Mouse (Mus musculus): Measurements from ENCODE around the gene Kcnma1. TPM values are rescaled to one million over a fixed set of nuclear protein-coding genes. Genes with fewer than 3 reads are reported as not detected.

Kcnma1 gene
- polyA plus RNA-seq, 1 experiment from 2014 or later, result 0.04 TPM

DNA sequence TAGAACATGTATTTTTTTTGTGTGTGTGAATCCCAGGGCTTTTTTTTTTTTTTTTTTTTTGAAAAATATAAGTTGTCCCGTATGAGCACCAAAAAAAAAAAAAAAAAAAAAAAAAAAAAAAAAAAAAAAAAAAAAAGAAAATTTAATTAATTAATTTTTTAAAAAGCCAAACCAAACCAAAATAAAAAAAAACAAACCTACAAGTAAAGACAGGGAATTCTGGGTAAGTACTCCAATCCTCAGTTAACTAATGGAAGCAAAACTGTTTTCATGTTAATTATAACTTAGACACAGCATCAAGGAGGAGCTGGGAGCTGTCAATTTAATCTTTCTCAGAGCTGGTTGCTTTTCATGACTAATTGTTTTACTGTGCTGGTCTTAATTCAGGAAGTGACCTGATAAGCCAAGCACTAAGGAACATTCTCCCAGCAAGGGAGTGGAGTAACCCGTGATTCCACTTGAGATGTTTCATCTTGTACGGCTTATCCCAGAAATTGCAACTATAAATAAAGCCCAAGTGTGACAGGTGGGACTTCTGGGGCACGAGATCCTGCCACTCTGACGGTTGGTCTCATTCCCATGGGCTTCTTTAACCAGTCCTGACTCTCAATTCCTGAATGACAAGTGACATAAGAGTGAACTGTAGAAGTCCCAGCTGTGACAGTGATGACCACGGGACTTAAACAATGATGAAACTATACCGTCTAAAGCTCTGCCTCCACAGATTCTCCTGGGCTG lies 424.4 kb downstream of the Kcnma1 start:
- ATAC-seq (no peak), DNase-seq (no peak)
- Histone ChIP-seq H3K27me3 (ENCODE audit: insufficient read depth, low read length) (no peaks in the 10 kb centered on the region), H3K9me3 (ENCODE audit: low read length) (no peaks in the 10 kb centered on the region), H3K27ac (ENCODE audit: low read depth) (no peak overlapping the region), H3K4me1 (ENCODE audit: insufficient read depth) (no peaks in the 10 kb centered on the region), H3K9ac (replicated peaks) (no peak overlapping the region), H3K4me2 (ENCODE audit: low read depth, low read length) (no peak overlapping the region), H3K4me3 (ENCODE audit: low read depth, low read length) (no peak overlapping the region), H3K36me3 (replicated peaks; ENCODE audit: insufficient read depth, low read length) (no peaks in the 10 kb centered on the region)
- TF ChIP-seq EP300 (IDR thresholded peaks at IDR 0.05; ENCODE audit: low read depth), result no peak
- WGBS (ENCODE audit: insufficient replicate concordance), result 59% methylated on average over 7 of the region's 7 CpGs

- DNase-seq (no peak), ATAC-seq (no peak)
- Histone ChIP-seq H3K9ac (replicated peaks) (no peak overlapping the region), H3K27ac (ENCODE audit: low read depth) (no peak overlapping the region), H3K9me3 (ENCODE audit: low read length) (no peaks in the 10 kb centered on the region), H3K36me3 (replicated peaks; ENCODE audit: insufficient read depth, low read length) (no peaks in the 10 kb centered on the region), H3K4me2 (ENCODE audit: low read depth, low read length) (no peak overlapping the region), H3K4me1 (ENCODE audit: insufficient read depth) (no peaks in the 10 kb centered on the region), H3K27me3 (ENCODE audit: insufficient read depth, low read length) (no peaks in the 10 kb centered on the region), H3K4me3 (ENCODE audit: low read depth, low read length) (no peak overlapping the region)
- TF ChIP-seq EP300 (IDR thresholded peaks at IDR 0.05; ENCODE audit: low read depth) (no peak), CTCF (IDR thresholded peaks at IDR 0.05; ENCODE audit: low read depth) (no peak)
- WGBS (ENCODE audit: insufficient replicate concordance), result 74% methylated on average over 9 of the region's 9 CpGs
Observed at GRCm38 (mm10) chr14:23587451-23587850, 426.8 kb downstream of the Kcnma1 start.

DNA sequence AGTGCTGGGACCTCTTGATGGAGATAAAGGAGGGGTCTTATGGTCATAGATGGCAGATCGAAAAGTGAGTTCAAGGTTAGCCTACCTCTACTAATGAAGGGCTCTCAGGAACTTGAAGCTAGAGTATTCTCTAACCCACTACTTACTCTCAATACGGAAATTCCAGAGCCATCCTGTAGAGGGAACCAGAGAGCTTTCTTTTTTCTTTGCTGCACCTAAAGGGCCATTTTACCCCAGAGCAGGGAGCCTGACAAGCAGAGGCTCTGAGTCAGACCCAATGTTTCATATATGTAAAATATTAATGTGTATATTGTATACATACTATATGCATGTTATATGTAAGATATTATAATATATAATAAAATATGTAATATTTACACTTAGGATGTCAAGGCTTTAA lies 431.1 kb downstream of the Kcnma1 start:
- DNase-seq, result peak; percentile 19
- WGBS (ENCODE audit: insufficient replicate concordance), result 10% methylated on average over 2 of the region's 2 CpGs
- H3K4me3 ChIP-seq (ENCODE audit: low read depth, low read length), result no peak overlapping the region
- H3K4me1 ChIP-seq (ENCODE audit: insufficient read depth), result no peaks in the 10 kb centered on the region
- no peaks in the 10 kb centered on the region for H3K27me3 ChIP-seq (ENCODE audit: insufficient read depth, low read length)
- no peak for ATAC-seq
- no peaks in the 10 kb centered on the region for H3K36me3 ChIP-seq (replicated peaks; ENCODE audit: insufficient read depth, low read length)
- H3K27ac ChIP-seq (ENCODE audit: low read depth), result no peak overlapping the region
- no peak overlapping the region for H3K4me2 ChIP-seq (ENCODE audit: low read depth, low read length)
- TF ChIP-seq EP300 (IDR thresholded peaks at IDR 0.05; ENCODE audit: low read depth), result no peak
- peak; percentile 67 for TF ChIP-seq CTCF (IDR thresholded peaks at IDR 0.05; ENCODE audit: low read depth)
- no peak overlapping the region for H3K9ac ChIP-seq (replicated peaks)
- no peaks in the 10 kb centered on the region for H3K9me3 ChIP-seq (ENCODE audit: low read length)

DNA sequence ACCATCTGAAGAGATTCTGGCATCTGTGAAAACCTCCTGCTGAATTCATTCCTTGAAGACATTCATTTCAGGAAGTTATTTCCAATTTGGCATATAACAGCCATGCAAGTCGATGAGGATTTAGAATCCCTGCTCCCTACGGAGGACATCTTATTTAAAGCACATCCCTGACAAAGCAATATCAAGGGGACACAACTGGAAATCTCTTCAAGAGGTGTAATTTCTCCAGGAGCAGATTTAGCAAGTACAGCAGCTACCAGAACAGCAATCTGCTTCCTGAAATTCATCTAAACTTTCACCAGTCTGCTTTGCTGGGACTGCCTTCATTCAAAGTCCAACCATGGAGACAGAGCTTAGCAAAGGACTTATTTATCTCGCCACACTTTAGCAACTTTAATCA lies 433.0 kb downstream of the Kcnma1 start:
- H3K27me3 ChIP-seq (ENCODE audit: insufficient read depth, low read length), result no peaks in the 10 kb centered on the region
- H3K4me3 ChIP-seq (ENCODE audit: low read depth, low read length), result no peak overlapping the region
- no peak for ATAC-seq
- H3K4me2 ChIP-seq (ENCODE audit: low read depth, low read length), result no peak overlapping the region
- no peaks in the 10 kb centered on the region for H3K9me3 ChIP-seq (ENCODE audit: low read length)
- no peak for DNase-seq
- H3K36me3 ChIP-seq (replicated peaks; ENCODE audit: insufficient read depth, low read length), result no peaks in the 10 kb centered on the region
- 68% methylated on average over 3 of the region's 3 CpGs for WGBS (ENCODE audit: insufficient replicate concordance)
- H3K27ac ChIP-seq (ENCODE audit: low read depth), result no peak overlapping the region
- no peak for TF ChIP-seq EP300 (IDR thresholded peaks at IDR 0.05; ENCODE audit: low read depth)
- TF ChIP-seq CTCF (IDR thresholded peaks at IDR 0.05; ENCODE audit: low read depth), result no peak
- H3K9ac ChIP-seq (replicated peaks), result no peak overlapping the region
- H3K4me1 ChIP-seq (ENCODE audit: insufficient read depth), result no peaks in the 10 kb centered on the region

GRCm38 (mm10) chr14:23575951-23576350 lies 438.3 kb downstream of the Kcnma1 start:
- Histone ChIP-seq H3K36me3 (replicated peaks; ENCODE audit: insufficient read depth, low read length) (no peaks in the 10 kb centered on the region), H3K4me3 (ENCODE audit: low read depth, low read length) (no peak overlapping the region), H3K9me3 (ENCODE audit: low read length) (no peaks in the 10 kb centered on the region), H3K9ac (replicated peaks) (no peak overlapping the region), H3K27me3 (ENCODE audit: insufficient read depth, low read length) (no peaks in the 10 kb centered on the region), H3K4me2 (ENCODE audit: low read depth, low read length) (no peak overlapping the region), H3K4me1 (ENCODE audit: insufficient read depth) (no peaks in the 10 kb centered on the region), H3K27ac (ENCODE audit: low read depth) (no peak overlapping the region)
- TF ChIP-seq EP300 (IDR thresholded peaks at IDR 0.05; ENCODE audit: low read depth), result no peak
- TF ChIP-seq CTCF (IDR thresholded peaks at IDR 0.05; ENCODE audit: low read depth), result peak; percentile 25; the same call in 1 of the 2 replicates
- ATAC-seq (no peak), DNase-seq (no peak)
- WGBS (ENCODE audit: insufficient replicate concordance), result 2% methylated on average over 2 of the region's 2 CpGs

- Histone ChIP-seq H3K4me1 (ENCODE audit: insufficient read depth) (no peaks in the 10 kb centered on the region), H3K36me3 (replicated peaks; ENCODE audit: insufficient read depth, low read length) (no peaks in the 10 kb centered on the region), H3K9ac (replicated peaks) (no peak overlapping the region), H3K9me3 (ENCODE audit: low read length) (no peaks in the 10 kb centered on the region), H3K4me3 (ENCODE audit: low read depth, low read length) (no peak overlapping the region), H3K27me3 (ENCODE audit: insufficient read depth, low read length) (no peaks in the 10 kb centered on the region), H3K4me2 (ENCODE audit: low read depth, low read length) (no peak overlapping the region), H3K27ac (ENCODE audit: low read depth) (no peak overlapping the region)
- no peak for TF ChIP-seq CTCF (IDR thresholded peaks at IDR 0.05; ENCODE audit: low read depth)
- no peak for TF ChIP-seq EP300 (IDR thresholded peaks at IDR 0.05; ENCODE audit: low read depth)
- ATAC-seq, result no peak
- no peak for DNase-seq
- 70% methylated on average over 4 of the region's 4 CpGs for WGBS (ENCODE audit: insufficient replicate concordance)
Observed at GRCm38 (mm10) chr14:23574136-23574535, 440.2 kb downstream of the Kcnma1 start.
